Mouse (Mus musculus) megakaryocyte, embryonic 14.5 days (primary cell): ENCODE data around the gene Btnl1. TPM values are rescaled to one million over a fixed set of nuclear protein-coding genes. Genes with fewer than 3 reads are reported as not detected.

ENCODE experiments used
- H3K27me3 ChIP-seq: replicated peaks from 2 replicates; pipeline ENCODE3; 2012; ENCODE audit warnings: inconsistent platforms
- H3K36me3 ChIP-seq: replicated peaks from 2 replicates; pipeline ENCODE3; 2012; ENCODE audit warnings: low read length, inconsistent platforms, mixed read lengths
- H3K4me1 ChIP-seq: 2 replicates; pipeline ENCODE4 v1.6.1; 2012; ENCODE audit warnings: inconsistent platforms
- H3K4me3 ChIP-seq: replicated peaks from 2 replicates; pipeline ENCODE3; 2012; ENCODE audit warnings: moderate library complexity, mild to moderate bottlenecking, inconsistent platforms
- H3K9me3 ChIP-seq: 2 replicates; pipeline ENCODE4 v1.6.1; 2012; ENCODE audit warnings: inconsistent platforms
- FLI1 ChIP-seq: IDR thresholded peaks from 2 replicates; pipeline ENCODE4 v1.6.1; 2012; ENCODE audit warnings: low read length, inconsistent platforms, mixed read lengths
- GATA1 ChIP-seq: IDR thresholded peaks from 3 replicates; pipeline ENCODE4 v1.6.1; 2012; ENCODE audit warnings: mixed read lengths, low read length, inconsistent platforms, borderline replicate concordance
- polyA plus RNA-seq: library from polyadenylated mRNA; stranded (reverse); fragments of >175 nt; gene quantifications from 2 replicates; pipeline ENCODE4 v1.2.3, GENCODE M21; 2012; ENCODE audit warnings: low replicate concordance; ENCODE audit not compliant: insufficient read depth

Gene Btnl1
- polyA plus RNA-seq, 1 experiment = not detected

DNA sequence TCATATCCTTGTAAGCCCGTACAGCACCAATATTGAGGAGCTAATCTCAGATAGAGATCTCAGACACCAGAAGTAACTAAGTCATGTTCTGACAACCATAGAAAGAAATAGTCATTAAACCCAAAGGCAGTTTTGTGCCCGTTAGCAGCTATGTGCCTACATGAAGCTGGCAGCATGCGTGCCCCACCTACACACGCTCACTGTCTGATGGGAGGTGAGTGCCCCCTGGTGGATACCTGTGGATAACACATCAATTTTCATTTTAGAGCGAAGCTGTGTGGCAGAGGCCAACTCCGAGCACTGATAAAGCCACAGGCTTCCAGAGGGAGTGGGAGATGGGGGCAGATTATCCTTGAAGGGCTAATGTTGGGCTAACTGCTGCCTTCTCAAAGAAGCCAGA, 34.2 kb downstream of the Btnl1 start:
- Histone ChIP-seq H3K36me3 (no peaks in the 10 kb centered on the region), H3K4me1 (peaks cover 4% of the 10 kb centered on the region), H3K27me3 (peaks cover 38% of the 10 kb centered on the region), H3K4me3 (no peak overlapping the region), H3K9me3 (no peaks in the 10 kb centered on the region)
- TF ChIP-seq FLI1 (no peak), GATA1 (no peak)

DNA sequence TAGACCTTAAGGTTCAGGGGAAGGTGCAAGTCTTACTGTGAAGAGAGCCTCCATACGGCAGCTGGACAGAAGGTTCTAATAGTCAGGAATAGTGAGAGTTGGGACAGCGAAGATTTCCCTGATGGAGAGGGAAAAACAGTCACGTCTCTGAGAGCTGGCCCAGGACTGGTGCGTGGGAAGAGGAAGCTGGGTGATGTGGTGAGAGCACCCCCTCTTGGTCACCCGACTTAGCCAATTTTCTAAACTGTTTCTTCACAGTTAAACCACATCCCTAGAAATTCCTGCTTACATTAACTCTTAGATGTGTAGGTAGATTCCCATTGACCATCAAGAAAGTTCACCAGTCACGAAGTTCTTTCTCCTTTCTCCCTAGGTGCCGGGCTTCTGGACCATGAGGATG, 43.1 kb downstream of the Btnl1 start:
- TF ChIP-seq FLI1 = no peak
- no peak for TF ChIP-seq GATA1
- no peak overlapping the region for H3K4me3 ChIP-seq

DNA sequence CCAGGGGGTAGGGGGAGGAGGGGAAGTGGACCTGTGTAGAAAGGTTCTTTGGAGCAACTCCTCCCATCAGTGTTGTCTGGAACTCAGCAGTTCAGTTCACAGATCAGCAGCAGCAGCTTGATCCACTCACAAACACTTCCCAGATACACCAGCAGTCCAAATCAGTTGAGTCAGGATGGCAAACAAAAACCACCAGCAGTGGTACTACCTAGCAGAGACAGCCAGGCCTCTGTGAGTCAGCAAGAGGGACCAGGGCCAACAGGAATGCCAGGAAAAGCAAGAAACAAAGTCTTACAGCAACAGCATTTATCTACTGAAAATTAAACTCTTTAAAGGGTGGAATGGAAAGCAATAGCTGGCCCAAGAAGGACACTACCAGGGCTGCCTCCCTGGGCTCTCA, 50.7 kb downstream of the Btnl1 start:
- H3K36me3 ChIP-seq = no peaks in the 10 kb centered on the region
- H3K9me3 ChIP-seq = no peaks in the 10 kb centered on the region
- TF ChIP-seq GATA1 (no peak), FLI1 (no peak)
- H3K4me1 ChIP-seq = no peaks in the 10 kb centered on the region
- H3K4me3 ChIP-seq = no peak overlapping the region
- H3K27me3 ChIP-seq = peaks cover 19% of the 10 kb centered on the region

More for the DNA sequence above, 43.1 kb downstream of the Btnl1 start:
- Histone ChIP-seq H3K27me3 (peaks cover 44% of the 10 kb centered on the region), H3K4me1 (no peaks in the 10 kb centered on the region), H3K36me3 (no peaks in the 10 kb centered on the region), H3K9me3 (no peaks in the 10 kb centered on the region)

Other genes starting within 250 kb of the Btnl1 start
- 1.5 TPM in 1 of 2 replicates, not detected in the other for gene H2-DMb2, start 233.8 kb upstream of the Btnl1 start, polyA plus RNA-seq
- 1.1 TPM in 1 of 2 replicates, not detected in the other for gene H2-DMb1, start 224.1 kb upstream of the Btnl1 start, polyA plus RNA-seq
- 27.1 and 27.9 TPM in 2 replicates for gene Tap1, start 189.6 kb upstream of the Btnl1 start, polyA plus RNA-seq
- gene Psmb9, start 189.4 kb upstream of the Btnl1 start, polyA plus RNA-seq = 15.3 and 32.2 TPM in 2 replicates
- gene Psmb8, start 179.4 kb upstream of the Btnl1 start, polyA plus RNA-seq = 16.6 and 74.9 TPM in 2 replicates
- 87.3 and 103 TPM in 2 replicates for gene Tap2, start 173.6 kb upstream of the Btnl1 start, polyA plus RNA-seq
- gene H2-Ob, start 138.2 kb upstream of the Btnl1 start, polyA plus RNA-seq = 0.76 TPM in 1 of 2 replicates, not detected in the other
- gene H2-Ab1, start 119.4 kb upstream of the Btnl1 start, polyA plus RNA-seq = 1.8 TPM in 1 of 2 replicates, not detected in the other
- gene H2-Aa, start 89.3 kb upstream of the Btnl1 start, polyA plus RNA-seq = 0.64 TPM in 1 of 2 replicates, not detected in the other
- gene H2-Eb1, start 71.3 kb upstream of the Btnl1 start, polyA plus RNA-seq = 2.8 TPM in 1 of 2 replicates, not detected in the other
- not detected in 2 replicates for gene H2-Eb2, start 51.5 kb upstream of the Btnl1 start, polyA plus RNA-seq
- not detected in 2 replicates for gene Btnl2, start 22.3 kb upstream of the Btnl1 start, polyA plus RNA-seq
- gene BC051142, start 21.7 kb downstream of the Btnl1 start, polyA plus RNA-seq = not detected in 2 replicates
- not detected in 2 replicates for gene Btnl4, start 100.2 kb downstream of the Btnl1 start, polyA plus RNA-seq
- not detected in 2 replicates for gene Btnl6, start 140.2 kb downstream of the Btnl1 start, polyA plus RNA-seq
- gene Notch4, start 187.1 kb downstream of the Btnl1 start, polyA plus RNA-seq = 0.43 TPM in 1 of 2 replicates, not detected in the other
- gene Gpsm3, start 212.7 kb downstream of the Btnl1 start, polyA plus RNA-seq = 402 and 833 TPM in 2 replicates
- gene Pbx2, start 214.1 kb downstream of the Btnl1 start, polyA plus RNA-seq = 108 and 181 TPM in 2 replicates
- 32.8 and 44.2 TPM in 2 replicates for gene Ager, start 220.7 kb downstream of the Btnl1 start, polyA plus RNA-seq
- gene Rnf5, start 226.6 kb downstream of the Btnl1 start, polyA plus RNA-seq = 37.8 and 101 TPM in 2 replicates
- gene Agpat1, start 227.1 kb downstream of the Btnl1 start, polyA plus RNA-seq = 165 and 309 TPM in 2 replicates
- gene Egfl8, start 238.8 kb downstream of the Btnl1 start, polyA plus RNA-seq = 1.9 TPM in 1 of 2 replicates, not detected in the other